Mouse (Mus musculus): ENCODE measurements at regions not wholly inside any gene's neighbourhood (a gene's known extent, or its start where the extent isn't known, plus 50 kb on each side); places are given as distances from the start of the nearest gene placed in this dataset.
"Not testable (repeated sequence)": the region's sequence is repeated elsewhere in the genome, so short reads cannot be mapped to it uniquely, and the experiment has no call there.

DNA sequence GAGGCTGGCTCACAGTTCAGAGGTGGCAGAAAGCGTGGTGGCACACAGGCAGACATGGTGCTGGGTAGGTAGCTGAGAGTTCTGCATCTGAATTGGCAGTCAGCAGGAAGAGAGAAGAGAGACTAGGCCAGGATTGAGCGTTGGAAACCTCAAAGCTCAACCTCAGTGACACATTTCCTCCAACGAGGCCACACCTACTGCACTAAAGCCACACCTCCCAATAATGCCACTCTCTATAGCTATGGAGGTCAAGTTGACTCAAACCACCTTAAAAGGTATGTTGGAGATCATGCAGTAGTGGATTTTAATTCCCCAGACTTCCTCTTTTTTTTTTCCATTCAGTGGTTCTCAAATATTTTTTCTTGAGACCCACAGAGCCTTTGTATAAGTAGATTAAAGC is 57.1 kb downstream of the Ccdc54 start:
- no peak for DNase-seq (ENCODE audit: low spot score in 2 of 2)

DNA sequence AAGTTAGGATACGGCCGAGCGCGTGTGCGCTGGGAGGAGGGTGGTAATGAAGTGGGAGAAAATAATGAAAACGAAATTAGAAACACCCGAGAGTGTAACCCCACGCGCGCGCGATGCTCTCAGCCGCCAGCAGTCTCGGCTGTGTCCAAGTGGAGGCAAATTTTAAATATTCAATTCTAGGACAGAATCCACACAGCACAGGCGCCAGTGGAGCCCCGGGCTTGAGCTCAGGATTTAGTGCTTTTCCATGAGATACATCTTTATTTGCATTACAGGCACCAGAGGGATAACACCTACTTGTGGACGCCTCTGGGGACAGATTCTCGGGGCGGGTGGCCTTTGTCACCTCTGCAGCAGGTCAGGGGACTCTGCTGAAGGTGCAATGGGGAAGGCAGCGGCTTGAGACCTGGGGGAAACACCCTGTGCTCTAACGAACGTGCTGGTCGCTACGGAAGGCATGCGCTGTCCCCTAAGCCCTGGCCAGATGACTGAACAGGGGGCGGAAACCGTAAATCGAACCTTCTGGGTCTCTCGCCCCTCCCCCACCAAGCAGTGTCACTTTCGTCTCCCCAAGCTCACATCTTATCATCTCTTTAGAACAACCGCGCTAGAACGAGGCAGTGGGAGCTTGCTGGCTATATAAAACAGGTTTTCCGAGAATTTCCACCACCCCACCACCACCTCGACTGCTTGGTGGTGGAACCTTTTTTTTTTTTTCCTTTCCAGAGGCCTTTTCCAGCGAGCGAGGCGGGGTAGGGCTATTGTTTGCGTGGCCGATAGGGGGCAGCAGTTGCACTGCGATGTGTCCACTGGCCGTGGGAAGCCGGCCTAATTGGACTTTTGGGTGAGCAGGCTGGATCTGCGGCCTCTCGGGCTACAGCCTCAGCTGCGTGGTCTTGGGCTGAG is 61.2 kb downstream of the Ccdc54 start:
- DNase-seq (ENCODE audit: low spot score in 2 of 2): peak; percentile 38 to 69

DNA sequence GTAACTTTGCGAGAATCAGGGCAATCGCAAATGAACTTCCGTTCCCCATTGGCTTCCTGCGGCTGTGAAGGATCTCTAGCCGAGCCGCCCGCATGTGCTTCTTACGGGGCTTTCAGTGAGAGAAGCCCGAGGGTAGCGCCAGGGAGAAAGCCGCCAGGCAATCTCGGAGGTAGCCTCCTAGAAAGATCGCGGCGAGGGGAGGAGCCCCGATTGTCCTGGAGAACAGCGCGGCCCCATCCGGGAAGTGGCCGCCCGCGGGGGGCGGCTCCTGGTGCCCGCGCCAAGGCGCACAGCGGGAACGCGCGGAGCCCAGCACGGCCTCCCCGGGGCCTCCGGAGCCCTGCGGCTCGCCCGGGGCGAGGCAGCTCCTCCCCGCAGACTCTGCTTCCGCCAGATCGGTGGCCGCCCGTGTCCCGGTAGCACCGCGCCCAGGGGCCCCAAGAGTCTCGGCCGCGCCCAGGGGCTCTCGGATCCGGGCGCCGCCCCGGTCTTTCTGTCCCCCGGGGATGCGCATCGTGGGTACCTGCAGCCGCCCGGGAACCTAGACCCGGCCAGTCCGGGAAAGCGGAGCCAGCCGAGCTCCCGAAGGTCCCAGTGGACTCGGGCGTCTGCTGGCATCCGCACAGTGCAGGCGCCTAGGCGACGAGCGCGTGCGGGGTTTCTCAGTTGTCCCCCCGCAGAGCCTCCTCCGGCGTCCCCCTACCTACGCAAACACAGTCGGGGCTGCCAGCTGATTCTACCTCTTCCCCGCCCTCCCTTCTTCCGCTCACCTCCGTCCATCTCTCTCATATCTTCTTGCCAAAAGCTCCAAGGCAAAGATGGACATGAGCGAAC is 62.1 kb downstream of the Ccdc54 start:
- peak; percentile 29 to 45 for DNase-seq (ENCODE audit: low spot score in 2 of 2)

DNA sequence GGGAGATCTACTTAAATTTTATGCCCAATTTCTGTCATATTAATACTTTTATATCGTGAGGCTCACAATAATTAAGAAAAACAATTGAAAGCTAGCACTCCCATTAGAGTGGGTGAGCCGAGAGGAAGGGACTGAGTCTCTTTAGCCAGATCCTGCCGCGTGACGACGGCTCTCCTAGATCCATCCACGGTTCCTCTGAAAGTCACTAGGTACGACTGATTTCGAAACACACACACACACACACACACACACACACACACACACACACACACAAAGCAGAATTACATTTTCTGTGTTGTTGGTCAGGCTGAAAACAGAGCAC is 62.6 kb downstream of the Ccdc54 start:
- no peak for DNase-seq (ENCODE audit: low spot score in 2 of 2)

DNA sequence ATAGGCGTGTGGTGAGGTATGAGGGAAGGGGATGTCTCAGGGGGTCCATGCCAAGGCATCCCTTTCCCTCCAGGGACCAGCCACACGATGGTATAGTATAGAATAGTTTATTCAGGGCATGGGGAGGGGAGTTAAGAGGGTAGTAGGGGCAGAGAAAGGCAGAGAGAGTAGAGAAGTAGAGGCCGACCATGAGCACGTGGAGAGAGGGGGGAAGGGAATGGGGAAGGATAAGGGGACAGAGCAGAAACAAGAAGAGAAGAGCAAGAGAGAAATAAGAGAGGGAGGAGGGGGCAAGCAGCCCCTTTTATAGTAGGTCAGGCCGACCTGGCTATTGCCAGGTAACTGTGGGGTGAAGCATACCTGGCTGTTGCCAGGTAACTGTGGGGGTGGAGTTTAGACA is 64.0 kb downstream of the Ccdc54 start:
- not testable (repeated sequence) for DNase-seq (ENCODE audit: low spot score in 2 of 2)

DNA sequence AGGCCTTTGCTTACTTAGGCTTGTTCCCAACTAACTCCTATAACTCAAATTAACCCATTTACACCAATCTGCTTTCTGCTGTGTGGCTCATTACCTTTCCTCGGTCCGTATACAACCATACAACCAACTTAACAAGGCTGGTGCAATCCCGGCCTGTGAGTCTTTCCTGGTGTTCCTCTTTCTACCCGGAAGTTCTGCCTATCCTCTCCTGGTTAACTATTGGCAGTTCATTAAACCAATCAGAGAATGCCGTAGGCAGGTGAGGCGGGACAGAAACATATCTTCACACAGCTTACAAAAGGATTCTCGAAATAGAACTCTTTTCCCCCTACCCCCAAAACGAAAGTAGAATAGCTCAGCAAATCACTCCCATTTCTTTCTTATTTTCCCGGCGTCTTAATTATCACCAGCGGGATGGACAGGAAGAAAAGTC is 65.0 kb downstream of the Ccdc54 start:
- DNase-seq (ENCODE audit: low spot score in 2 of 2): no peak

DNA sequence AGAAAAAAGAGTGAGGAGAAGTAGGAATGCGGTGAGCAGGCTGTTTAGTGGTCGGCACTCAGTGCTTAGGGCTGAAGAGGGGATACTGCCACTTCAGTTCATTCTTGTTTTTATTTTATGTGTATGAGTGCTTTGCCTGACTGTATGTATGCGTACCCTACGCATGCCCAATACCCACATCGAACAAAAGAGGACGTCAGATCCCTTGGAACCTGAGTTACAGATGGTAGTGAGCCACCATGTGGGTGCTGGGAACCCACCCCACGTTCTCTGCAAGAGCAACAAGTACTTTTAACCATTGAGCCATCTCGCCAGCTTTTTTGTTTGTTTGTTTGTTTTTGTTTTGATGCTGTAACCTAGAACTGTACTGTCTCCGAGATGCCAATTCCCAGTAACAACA is 65.5 kb downstream of the Ccdc54 start:
- no peak for DNase-seq (ENCODE audit: low spot score in 2 of 2)

DNA sequence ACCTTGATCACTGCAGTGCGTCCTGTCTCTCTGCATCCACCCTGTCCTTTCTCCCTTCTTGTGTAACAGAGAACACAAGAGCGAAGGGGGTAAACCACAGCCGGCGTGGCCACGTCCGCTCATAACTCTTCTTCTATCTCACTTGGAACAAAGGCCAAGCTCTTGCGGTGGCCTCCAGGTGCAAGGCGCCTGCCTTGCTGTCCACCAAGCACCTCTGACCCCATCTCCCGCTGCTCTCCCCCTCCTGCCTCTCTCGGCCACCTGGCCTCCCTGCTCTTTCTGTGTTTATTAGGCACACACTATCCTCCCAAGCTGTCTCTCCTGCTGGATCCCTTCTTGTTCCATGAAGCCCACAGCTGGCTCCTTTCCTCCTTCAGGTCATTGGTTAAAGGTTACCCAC is 71.3 kb downstream of the Ccdc54 start:
- DNase-seq (ENCODE audit: low spot score in 2 of 2): no peak

DNA sequence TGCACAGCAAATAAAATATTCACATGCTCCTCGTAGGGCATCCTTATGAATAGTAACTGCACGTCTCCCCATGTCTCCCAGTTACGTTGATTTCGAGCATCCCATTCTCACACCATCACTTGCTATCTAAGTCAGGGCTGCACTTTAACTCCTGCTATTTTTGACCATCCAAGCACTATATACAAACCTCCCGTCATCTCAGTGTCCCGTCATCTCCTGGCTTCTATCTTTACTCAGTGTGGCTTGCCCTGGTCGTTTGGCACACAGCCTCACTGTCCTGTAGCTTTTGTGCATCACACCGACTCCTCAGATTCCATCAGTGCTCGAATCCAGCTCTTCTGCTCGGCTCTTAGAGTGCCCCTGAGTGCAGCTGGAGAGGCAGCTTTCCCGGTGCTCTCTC is 74.4 kb downstream of the Ccdc54 start:
- DNase-seq (ENCODE audit: low spot score in 2 of 2): no peak

DNA sequence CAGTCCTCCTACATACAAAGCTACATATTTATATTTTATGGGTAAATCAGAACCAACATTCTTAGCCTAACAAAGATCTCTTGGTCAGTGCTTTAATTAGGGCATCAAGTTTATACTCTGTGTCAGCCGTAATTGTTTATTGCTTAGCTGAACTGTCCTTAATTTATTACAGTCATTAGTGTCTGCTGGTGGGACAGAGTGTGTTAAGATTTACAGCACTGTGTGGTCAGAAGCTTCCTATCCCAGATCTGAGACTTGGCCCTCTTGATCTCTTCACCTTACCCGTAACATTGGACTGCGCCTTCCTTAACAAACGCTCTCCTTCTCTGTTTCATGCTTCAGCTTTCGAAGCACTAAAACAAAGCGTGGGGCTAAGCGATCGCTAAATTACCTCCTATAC is 75.9 kb downstream of the Ccdc54 start:
- no peak for DNase-seq (ENCODE audit: low spot score in 2 of 2)

DNA sequence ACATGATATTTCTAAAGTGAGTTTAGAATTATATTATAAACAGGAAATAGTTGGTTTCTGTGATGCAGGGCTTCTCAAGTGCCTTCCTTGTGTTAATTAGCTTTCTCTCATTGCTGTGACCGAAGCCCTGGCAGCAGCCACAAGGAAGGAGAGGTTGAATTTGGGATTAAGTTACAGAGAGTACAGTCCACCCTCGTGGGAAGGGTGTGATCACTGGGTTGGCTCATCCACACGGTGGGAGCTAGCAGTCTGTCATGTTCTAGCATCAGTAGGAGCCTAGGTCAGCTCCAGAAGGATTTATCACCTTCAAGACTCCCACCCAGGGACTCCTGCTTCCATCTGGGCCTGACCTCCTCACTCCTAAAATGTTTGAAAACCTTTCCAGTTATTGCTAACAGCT is 78.9 kb downstream of the Ccdc54 start:
- DNase-seq (ENCODE audit: low spot score in 2 of 2): no peak

DNA sequence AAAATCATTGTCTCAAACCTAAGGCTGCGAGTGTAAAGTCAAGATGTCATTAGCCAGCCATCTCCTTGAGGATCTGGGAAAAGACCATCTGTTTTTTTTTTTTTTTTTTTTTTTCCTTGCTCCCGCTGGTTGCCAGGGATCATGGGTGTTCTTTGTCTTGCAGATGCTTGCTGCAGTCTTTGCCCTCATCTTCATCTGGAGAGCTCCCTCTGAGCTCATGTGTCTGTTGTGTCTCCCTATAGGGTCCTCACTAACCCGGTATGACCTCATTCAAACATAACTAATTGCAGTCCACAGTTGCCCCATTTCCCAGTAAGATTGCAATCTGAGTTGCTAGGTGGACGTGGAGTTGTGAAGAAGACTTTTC is 77.3 kb upstream of the Bbx start:
- no peak for DNase-seq (ENCODE audit: low spot score in 2 of 2)

DNA sequence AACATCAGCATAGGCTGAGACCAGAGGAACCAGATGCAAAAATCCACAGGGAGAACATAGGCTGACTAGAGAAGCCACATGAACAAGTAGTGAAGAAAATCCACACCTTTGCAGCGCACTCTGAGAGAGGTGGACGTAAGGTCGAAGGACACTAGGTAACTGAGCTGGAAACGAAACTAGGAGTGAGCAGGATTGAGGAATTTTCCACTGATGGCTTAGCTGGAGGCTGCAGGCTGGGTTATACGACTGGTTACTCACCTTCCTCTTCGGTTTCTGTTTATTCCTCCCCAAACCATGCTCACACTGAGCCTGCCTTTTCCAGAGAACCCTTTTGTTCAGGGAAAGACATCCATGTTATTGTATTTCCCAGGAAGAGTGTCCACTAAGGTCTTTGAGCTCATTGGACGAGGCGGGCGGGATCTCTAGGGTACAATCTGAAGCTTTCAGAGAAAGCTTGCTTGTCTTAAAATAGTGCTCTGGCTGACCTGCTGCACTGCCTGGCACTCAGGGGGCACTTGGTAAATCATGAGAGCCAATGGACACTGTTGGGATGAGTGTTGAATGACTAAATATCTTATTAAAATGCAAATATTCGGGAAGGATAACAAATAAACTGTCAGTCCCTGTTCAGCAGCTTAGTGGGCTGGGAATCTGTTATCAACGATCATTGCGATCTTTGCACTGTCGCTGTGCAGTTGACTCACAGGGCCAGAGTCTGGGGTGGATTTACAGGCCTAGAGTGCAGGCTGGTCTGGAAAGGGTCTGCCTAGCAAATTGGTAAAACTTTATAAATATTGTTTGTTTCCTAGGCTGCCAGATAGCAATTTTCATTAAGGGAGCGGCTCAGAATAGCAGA is 76.7 kb upstream of the Bbx start:
- DNase-seq (ENCODE audit: low spot score in 2 of 2): no peak

DNA sequence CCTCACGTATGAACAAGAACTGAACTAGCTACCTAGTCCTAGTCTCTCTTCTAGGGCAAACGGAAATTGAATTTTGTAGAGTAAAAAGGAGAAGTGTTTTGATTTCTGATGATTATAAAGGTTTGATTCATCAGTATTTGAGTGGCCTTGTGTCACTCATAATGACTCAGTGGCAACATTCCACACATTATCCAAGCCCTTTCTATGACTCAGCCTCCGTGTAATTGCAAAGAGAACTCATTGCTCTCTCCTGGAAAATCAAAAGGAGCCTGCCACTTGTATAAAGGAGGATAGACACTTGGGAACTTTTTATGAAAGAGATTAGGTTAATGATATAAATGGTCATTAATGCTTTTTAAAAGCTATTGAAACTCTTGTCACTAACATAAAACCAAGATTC is 72.4 kb upstream of the Bbx start:
- no peak for DNase-seq (ENCODE audit: low spot score in 2 of 2)

DNA sequence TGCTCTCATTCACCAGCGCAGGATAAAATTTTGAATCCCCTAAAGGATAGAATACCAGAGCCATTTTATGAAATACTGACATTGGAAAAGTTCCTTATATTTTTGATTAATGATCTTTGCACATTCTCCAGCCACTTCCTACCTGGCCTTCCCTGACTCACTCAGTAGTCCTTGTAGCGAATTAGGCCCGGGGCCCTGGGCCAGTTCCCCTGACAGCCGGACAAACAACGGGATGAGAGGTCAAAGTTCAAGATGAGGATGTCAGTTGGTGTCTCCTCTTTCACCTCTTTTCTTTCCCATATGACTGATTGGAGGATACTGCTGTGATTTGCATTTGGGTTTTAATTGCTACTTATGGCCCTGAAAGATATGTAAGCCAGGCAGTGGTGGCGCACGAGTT is 66.7 kb upstream of the Bbx start:
- DNase-seq (ENCODE audit: low spot score in 2 of 2): no peak

DNA sequence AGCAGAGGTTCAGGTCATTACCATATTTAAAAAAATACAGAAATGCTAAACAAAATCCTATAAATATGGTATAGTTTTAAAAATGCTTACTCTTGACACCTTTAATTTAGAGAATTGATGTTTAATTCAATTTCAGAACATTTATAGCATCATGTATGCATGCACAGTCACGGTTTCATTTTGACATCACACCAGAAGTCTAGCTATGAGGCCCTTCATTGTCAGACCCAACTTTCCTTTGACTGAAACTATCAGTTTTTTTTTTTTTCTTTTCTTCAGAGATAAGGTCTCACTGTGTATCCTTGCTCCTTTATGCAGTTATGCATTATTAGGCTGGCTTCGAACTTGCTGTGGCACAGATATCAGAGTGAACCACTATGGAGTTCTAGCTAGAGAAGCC is 61.5 kb upstream of the Bbx start:
- DNase-seq (ENCODE audit: low spot score in 2 of 2): no peak

DNA sequence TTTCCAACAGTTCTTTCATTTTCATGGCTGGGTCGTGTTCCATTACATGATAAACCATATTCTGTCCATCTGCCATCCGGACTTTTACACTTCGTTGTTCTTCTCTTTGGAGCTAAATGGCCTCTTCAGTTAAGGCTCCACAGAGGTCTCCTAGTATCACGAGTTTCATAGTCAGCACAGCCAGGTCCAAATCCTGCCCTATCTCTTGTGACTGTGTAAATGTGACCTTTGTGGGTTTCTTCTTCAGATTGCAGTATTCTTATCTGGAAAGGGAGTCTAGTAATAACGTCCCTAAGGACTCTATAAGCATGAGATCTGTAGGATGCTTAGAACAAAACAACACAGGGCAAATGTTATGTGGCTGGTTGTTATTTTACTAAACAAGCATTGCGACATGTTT is 57.1 kb upstream of the Bbx start:
- no peak for DNase-seq (ENCODE audit: low spot score in 2 of 2)

DNA sequence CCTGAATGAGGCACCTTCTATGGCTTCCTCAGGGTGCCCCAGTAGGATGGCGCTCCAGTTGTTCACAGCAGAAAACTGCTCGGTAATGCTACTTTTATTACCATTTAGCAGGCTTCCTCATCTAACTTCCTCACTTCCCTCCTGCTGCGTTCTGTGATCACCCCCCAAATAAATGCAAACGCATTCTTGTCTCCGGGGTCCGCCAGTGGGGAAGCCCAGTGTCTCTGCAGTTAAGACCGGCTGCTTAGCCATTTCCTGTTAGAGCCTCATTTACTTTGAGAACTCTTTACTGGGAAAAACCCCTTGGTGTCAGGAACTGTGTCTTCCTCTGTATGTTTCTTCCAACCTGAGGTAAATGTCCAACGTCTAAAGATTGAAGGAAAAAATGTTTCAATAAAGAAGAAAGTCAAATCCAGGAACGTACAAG is 50.2 kb upstream of the Bbx start:
- no peak for DNase-seq (ENCODE audit: low spot score in 2 of 2)

Measured in thymus, postnatal 10 days (tissue).